Mouse (Mus musculus) heart, embryonic 15.5 days (tissue): ENCODE measurements around the gene Anapc2. TPM values are rescaled to one million over a fixed set of nuclear protein-coding genes. Genes with fewer than 3 reads are reported as not detected.
A peak's percentile ranks its signal among the peaks of the same experiment; 100 is the strongest.

Experiments
- ATAC-seq: fragments of 200-750 bp; cut with Nextera tagmentation; replicated peaks from 2 replicates; pipeline ENCODE4 v1.8.0; 2017; ENCODE audit warnings: low read depth, moderate TSS enrichment; ENCODE audit not compliant: insufficient number of reproducible peaks, insufficient read depth, low FRiP score
- H3K27ac ChIP-seq: fragments of 300-500 bp; sonication (generic); 2 replicates; pipeline ENCODE4 v1.5.1; 2015; ENCODE audit warnings: mild to moderate bottlenecking, inconsistent platforms
- H3K27me3 ChIP-seq: fragments of 300-500 bp; sonication (generic); 2 replicates; pipeline ENCODE4 v1.6.1; 2015; ENCODE audit warnings: inconsistent platforms
- H3K36me3 ChIP-seq: fragments of 300-500 bp; sonication (generic); 2 replicates; pipeline ENCODE4 v1.6.1; 2015; ENCODE audit warnings: mild to moderate bottlenecking, inconsistent platforms
- H3K4me1 ChIP-seq: fragments of 300-500 bp; sonication (generic); replicated peaks from 2 replicates; pipeline ENCODE4 v1.6.1; 2015; ENCODE audit warnings: inconsistent platforms
- H3K4me2 ChIP-seq: fragments of 300-500 bp; sonication (generic); 2 replicates; pipeline ENCODE4 v1.6.1; 2015; ENCODE audit warnings: inconsistent platforms, mild to moderate bottlenecking, moderate library complexity
- H3K4me3 ChIP-seq: fragments of 300-500 bp; sonication (generic); 2 replicates; pipeline ENCODE4 v1.5.1; 2015; ENCODE audit warnings: mild to moderate bottlenecking, inconsistent platforms
- H3K9ac ChIP-seq: fragments of 300-500 bp; sonication (generic); 2 replicates; pipeline ENCODE4 v1.6.1; 2015; ENCODE audit warnings: mild to moderate bottlenecking, inconsistent platforms
- H3K9me3 ChIP-seq: fragments of 300-500 bp; sonication (generic); replicated peaks from 2 replicates; pipeline ENCODE4 v1.6.1; 2016; ENCODE audit warnings: inconsistent platforms
- WGBS: fragments of 180-500 bp; shearing (Covaris S2); methylation state at CpG from one replicate; pipeline ENCODE4 v1.1.7; 2015; ENCODE audit warnings: mixed read lengths; 5-methylcytosine and 5-hydroxymethylcytosine counted together
- polyA plus RNA-seq: library from polyadenylated mRNA; unstranded; fragments of >200 nt; fragmentation: Nextera tagmentation; extraction: Ambion mirVana; gene quantifications from 2 replicates; pipeline ENCODE4 v1.2.1, GENCODE M21; 2015

Anapc2 gene
- polyA plus RNA-seq, 1 experiment from 2014 or later, result 67.5 TPM

DNA sequence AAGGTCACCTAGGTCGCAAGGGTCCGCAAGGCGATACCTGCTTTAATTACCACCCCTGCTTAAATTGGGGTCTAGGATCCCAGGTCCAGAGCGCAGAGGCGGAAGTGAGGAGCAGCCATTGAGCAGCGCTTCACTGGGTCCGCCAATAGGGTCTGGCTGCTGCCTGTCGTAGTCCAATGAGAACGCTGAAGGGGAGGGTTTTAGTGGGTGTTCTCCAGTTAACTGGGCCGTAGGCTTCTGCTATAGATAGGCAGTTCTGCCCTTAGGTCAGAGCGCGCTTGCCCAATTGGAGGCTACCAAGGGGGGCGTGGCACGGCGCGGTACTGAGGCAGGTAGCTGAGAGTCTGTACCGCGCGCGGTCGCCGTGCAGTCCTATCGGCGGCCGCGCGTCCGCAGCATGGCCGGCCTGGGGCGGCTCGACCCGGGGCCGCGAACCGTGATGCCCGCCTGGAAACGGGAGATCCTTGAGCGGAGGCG lies 9.9 kb upstream of the Anapc2 start, which contains the start of gene Tprn:
Gene Tprn (plus strand): TSS at position 328 of the 477 bp plus-strand sequence.
- Histone ChIP-seq H3K4me3 (peak within 1 kb of the TSS; percentile 91), H3K9ac (peak within 1 kb of the TSS; percentile 67), H3K9me3 (no peaks in the 10 kb centered on the region), H3K27me3 (peaks cover 15% of the 10 kb centered on the region), H3K4me1 (peaks cover 46% of the 10 kb centered on the region), H3K27ac (peak within 1 kb of the TSS; percentile 46), H3K36me3 (no peaks in the 10 kb centered on the region), H3K4me2 (peak within 1 kb of the TSS; percentile 100)
- ATAC-seq, result peak; percentile 98
- under 1% methylated on average over 39 of the region's 39 CpGs for WGBS

DNA sequence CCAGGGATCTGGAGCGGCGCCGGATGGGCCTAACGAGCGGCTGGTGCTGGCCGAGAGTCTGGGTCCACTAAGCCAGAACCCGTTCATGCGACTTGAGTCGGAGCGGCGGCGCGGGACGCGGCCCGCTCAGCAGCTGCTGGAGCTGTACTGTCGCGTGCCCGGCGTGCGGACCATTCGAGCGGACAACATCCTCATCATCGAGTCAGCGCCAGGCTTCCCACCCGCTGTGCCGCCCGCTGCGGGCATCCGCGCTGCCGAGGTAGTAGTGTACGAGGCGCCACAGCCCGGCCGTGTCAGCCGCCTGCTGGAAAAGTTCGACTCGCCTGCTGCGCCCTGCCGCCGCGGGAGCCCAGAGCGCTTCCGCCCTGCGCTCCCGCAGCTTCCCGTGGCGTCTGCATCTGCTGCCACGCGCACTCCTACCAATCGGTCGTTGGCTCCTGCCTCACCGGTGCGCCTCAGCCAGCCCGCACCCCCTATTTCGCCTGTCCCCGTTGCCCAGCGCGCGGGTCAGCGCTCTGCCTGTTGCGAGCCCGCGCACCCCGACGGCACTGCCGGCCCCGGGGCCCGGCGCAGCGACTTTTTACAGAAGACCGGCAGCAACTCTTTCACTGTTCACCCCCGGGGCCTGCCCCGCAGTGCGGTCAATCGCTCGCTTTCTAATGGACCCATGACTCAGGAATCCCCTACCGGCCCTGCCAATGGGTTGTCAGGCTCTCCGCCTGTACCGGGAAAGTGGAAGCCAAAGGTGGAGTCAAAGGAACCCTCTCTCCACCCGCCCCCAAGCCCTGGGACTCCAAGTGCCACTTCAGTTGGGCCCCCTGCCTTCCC lies 9.3 kb upstream of the Anapc2 start:
- WGBS, result under 1% methylated on average over 82 of the region's 82 CpGs
- H3K36me3 ChIP-seq, result no peaks in the 10 kb centered on the region
- peak overlapping the region; percentile 44; the same call in 1 of the 2 replicates for H3K27ac ChIP-seq
- peaks cover 15% of the 10 kb centered on the region for H3K27me3 ChIP-seq
- peak overlapping the region; percentile 67 for H3K9ac ChIP-seq
- peak overlapping the region; percentile 100 for H3K4me2 ChIP-seq
- ATAC-seq, result peak; percentile 18
- H3K4me3 ChIP-seq, result peak overlapping the region; percentile 91
- H3K4me1 ChIP-seq, result peaks cover 50% of the 10 kb centered on the region
- no peaks in the 10 kb centered on the region for H3K9me3 ChIP-seq

DNA sequence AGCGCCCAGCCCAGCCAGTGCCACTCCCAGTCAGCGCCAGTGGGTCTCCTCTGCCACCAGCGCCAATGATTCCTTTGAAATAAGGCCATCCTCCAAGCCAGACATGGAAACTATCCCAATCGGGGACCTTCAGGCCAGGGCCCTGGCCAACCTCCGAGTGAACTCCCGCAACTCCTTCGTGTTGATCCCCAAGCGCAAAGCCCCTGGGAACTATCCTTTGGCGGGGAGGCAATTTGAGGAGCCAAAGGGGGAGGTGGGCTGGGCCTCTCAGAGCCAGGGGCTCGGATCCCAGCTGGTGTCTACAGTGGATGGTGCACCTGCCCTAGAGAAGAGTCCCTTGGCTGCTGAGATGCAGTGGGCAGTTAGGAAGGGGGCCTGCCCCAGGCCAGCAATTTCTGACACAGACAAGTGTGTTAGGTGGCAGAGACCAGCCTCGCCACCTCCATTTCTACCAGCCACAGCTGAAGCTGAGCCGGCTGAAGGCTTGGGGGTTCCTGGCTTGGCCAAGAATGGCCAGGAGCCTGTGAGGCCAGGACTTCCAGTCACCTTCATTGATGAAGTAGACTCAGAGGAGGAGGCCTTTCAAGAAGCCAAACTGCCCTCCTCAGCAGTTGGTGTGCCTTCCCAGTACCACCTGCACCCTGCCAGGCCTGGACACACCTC lies 8.5 kb upstream of the Anapc2 start:
- WGBS, result 20% methylated on average over 12 of the region's 12 CpGs
- no peak for ATAC-seq
- H3K4me1 ChIP-seq, result peaks cover 50% of the 10 kb centered on the region
- H3K27ac ChIP-seq, result no peak overlapping the region
- H3K36me3 ChIP-seq, result no peaks in the 10 kb centered on the region
- H3K9ac ChIP-seq, result peak overlapping the region; percentile 67
- peak overlapping the region; percentile 100 for H3K4me2 ChIP-seq
- peaks cover 15% of the 10 kb centered on the region for H3K27me3 ChIP-seq
- H3K4me3 ChIP-seq, result peak overlapping the region; percentile 91
- H3K9me3 ChIP-seq, result no peaks in the 10 kb centered on the region

DNA sequence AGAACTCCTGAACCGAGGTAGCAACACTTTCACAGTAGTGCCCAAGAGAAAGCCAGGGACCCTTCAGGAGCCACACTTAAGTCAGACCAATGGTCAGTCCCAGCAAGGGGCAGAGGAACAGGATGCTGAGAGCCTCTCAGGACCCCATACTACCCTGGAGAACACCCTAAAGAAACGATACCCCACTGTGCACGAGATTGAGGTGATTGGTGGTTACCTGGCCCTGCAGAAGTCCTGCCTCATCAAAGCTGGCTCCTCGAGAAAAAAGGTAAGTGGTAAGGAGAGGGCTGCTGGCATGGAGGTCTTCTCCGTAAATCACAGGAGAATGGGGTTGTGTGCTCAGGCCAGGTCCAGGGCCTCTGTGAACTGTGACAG lies 8.0 kb upstream of the Anapc2 start:
- H3K9ac ChIP-seq, result peak overlapping the region; percentile 67; the same call in 1 of the 2 replicates
- peaks cover 50% of the 10 kb centered on the region for H3K4me1 ChIP-seq

DNA sequence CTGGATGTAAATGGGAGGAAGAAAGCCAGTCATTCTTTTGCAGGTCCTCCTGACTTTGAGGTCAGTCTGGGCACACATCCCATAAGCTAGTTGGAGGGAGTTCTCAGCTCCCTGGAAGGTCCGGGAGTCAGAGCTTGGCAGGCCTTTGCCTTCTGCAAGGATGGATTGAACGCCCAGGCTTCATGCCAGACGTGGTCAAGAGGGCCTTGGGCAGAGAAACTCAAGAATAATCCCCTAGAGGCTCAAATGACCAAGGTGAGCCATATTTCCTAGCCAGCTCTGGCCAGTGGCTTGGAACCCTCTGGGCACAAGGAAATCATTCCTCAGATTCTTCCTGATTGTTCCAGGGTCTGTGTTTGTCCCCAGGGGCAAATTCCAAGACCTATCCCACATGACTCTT lies 7.4 kb upstream of the Anapc2 start:
- H3K36me3 ChIP-seq, result peaks cover 7% of the 10 kb centered on the region; the same call in 1 of the 2 replicates
- no peak overlapping the region for H3K27ac ChIP-seq
- no peak overlapping the region for H3K4me3 ChIP-seq
- no peaks in the 10 kb centered on the region for H3K9me3 ChIP-seq
- no peak overlapping the region for H3K9ac ChIP-seq
- ATAC-seq, result no peak
- H3K4me2 ChIP-seq, result no peak overlapping the region
- H3K4me1 ChIP-seq, result peaks cover 50% of the 10 kb centered on the region
- peaks cover 15% of the 10 kb centered on the region for H3K27me3 ChIP-seq
- WGBS, result 63% methylated on average over 3 of the region's 3 CpGs

More for the DNA sequence above, 8.0 kb upstream of the Anapc2 start:
- Histone ChIP-seq H3K27ac (no peak overlapping the region), H3K4me3 (no peak overlapping the region), H3K36me3 (peaks cover 1% of the 10 kb centered on the region; the same call in 1 of the 2 replicates), H3K27me3 (peaks cover 15% of the 10 kb centered on the region), H3K9me3 (no peaks in the 10 kb centered on the region), H3K4me2 (peak overlapping the region; percentile 100)
- WGBS, result 75% methylated on average over 5 of the region's 5 CpGs
- no peak for ATAC-seq

DNA sequence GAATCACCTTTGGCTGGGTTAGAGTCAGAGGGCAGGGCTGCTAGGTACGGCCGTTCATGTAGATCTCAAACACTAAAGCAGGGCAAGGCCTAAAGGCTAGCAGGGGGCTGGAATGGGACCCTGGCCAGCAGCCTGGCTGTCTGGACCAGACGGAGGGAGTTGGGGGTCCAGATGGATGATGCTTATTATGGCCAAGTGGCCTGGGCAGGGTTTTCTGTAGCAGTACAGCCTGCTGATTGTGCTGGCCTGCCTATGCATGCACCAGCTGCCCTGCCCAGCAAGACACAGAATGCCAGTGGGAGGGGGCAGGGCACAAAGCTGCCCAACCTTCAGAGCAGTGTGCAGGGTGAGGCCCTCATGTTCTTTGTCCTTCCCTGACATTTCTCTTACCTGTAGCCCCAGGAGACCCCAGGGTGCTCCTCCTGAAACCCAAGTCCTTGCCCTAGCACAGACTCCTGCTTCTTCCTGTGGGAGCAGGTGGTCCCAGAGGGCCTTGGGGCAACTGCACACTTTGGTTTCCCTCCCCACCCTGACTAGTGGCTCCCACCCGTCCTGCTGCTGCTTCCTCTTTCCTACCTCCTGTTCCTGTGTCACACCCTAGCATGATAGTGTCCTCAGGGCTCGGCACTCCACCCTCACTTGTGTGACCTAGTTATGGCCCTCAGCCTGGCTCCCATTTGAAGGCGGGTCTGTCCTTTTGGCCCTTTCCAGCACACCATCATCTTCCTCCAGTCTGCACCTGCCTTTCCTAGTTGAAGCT lies 6.2 kb upstream of the Anapc2 start:
- Histone ChIP-seq H3K36me3 (peaks cover 16% of the 10 kb centered on the region; the same call in 1 of the 2 replicates), H3K4me3 (no peak overlapping the region), H3K4me2 (peak overlapping the region; percentile 31), H3K27me3 (peaks cover 15% of the 10 kb centered on the region), H3K9me3 (no peaks in the 10 kb centered on the region), H3K27ac (no peak overlapping the region), H3K4me1 (peaks cover 55% of the 10 kb centered on the region), H3K9ac (no peak overlapping the region)
- no peak for ATAC-seq
- 56% methylated on average over 6 of the region's 6 CpGs for WGBS

DNA sequence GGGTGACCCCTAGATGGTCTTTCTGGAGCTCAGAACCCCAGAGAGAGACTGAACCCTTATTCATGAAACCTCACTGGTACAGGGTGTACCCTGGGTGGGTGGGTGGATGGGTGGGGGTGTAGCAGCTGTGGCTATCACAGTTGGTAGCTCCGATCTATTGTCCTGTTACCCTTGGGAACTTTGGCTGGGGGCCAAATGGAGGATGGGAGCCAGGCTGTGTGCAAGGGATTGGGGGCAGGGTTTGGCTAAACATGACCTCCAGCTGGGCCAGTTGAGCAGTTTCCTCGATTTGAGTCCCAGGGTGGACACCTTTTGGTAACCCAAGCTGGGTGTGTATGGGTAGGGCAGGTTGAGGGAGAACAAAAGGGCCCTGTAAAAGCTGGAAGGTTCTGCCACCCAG lies 5.6 kb upstream of the Anapc2 start:
- no peak overlapping the region for H3K4me3 ChIP-seq
- no peaks in the 10 kb centered on the region for H3K9me3 ChIP-seq
- WGBS, result 26% methylated on average over 2 of the region's 2 CpGs
- peaks cover 15% of the 10 kb centered on the region for H3K27me3 ChIP-seq
- no peak for ATAC-seq
- H3K9ac ChIP-seq, result no peak overlapping the region
- no peak overlapping the region for H3K27ac ChIP-seq
- H3K4me1 ChIP-seq, result peaks cover 61% of the 10 kb centered on the region
- 0 out of 2 replicates have a peak overlapping the region, but pooled peaks have one; percentile 31 for H3K4me2 ChIP-seq
- H3K36me3 ChIP-seq, result peaks cover 16% of the 10 kb centered on the region; the same call in 1 of the 2 replicates

DNA sequence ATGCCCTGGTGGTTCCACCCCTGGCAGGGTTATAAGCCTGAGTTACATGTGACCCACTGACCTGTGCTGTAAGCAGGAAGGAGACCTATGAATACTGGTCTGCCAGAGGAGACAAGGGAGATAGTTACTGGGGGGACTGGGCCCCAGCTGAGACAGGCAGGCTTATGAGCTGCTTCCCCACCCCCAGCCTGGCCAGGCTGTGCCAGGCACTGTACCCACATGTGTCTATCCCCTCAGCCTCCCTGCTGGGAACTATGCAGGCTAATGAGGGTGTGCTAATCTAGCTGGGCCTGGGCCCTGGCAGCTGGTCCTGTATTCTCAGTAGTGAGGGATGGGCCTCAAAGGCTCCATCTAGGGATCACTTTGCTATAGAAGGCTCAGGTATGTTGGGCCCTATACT lies 5.0 kb upstream of the Anapc2 start:
- Histone ChIP-seq H3K27me3 (peaks cover 15% of the 10 kb centered on the region), H3K9me3 (no peaks in the 10 kb centered on the region), H3K4me2 (no peak overlapping the region), H3K4me3 (no peak overlapping the region), H3K36me3 (peaks cover 16% of the 10 kb centered on the region; the same call in 1 of the 2 replicates), H3K4me1 (peaks cover 58% of the 10 kb centered on the region), H3K27ac (no peak overlapping the region), H3K9ac (peak overlapping the region; percentile 11; the same call in 1 of the 2 replicates)
- no peak for ATAC-seq

DNA sequence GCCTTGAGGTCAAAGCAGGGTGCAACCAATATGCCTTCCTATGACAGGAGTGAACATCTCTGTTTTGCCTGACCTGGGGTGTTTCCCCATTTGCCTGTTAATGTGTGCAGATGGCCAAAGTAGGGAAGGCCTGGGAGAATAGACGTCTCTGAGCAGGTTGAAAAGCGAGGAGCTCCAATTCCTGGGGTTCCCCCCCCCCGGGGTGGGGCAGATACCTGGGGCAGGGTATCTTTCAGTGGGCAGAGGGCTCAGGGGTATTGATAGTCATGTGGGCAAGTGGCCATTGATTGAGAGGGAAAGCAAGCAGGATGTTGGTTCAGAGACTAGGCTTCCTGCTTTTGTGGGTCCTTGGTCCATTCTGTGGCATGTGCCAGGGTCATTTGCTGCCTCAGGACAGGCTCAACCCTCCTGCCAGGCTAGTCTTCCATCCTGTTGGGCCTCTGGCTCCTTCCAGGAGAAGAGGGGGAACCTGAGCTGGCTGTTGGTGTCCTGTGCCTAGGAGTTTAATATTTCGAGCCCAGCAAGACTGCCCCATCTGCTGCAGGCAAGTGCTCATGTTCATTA lies 4.5 kb upstream of the Anapc2 start:
- Histone ChIP-seq H3K4me3 (no peak overlapping the region), H3K9ac (peak overlapping the region; percentile 11; the same call in 1 of the 2 replicates), H3K27ac (no peak overlapping the region), H3K27me3 (peaks cover 15% of the 10 kb centered on the region), H3K36me3 (peaks cover 16% of the 10 kb centered on the region; the same call in 1 of the 2 replicates), H3K9me3 (no peaks in the 10 kb centered on the region), H3K4me2 (no peak overlapping the region), H3K4me1 (peaks cover 57% of the 10 kb centered on the region)
- no peak for ATAC-seq
- 74% methylated on average over 4 of the region's 4 CpGs for WGBS

DNA sequence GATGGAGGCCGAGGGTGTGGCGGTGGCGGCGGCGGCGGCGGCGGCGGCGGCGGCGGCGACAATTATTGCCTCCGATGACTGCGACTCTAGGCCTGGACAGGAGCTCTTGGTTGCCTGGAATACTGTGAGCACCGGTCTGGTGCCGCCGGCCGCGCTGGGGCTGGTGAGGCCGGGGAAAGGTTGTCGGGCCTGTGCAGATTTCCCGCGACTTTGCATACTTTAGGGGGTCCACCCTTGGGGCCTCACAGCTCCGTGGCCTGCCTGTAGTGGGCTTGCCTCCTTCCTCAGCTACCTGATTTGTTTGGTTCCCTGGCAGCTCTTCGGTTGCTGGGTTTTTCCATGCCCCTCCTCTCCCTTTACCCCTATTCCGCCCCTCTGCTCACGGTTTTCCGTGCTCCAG lies 237 bp downstream of the Anapc2 start:
- no peaks in the 10 kb centered on the region for H3K9me3 ChIP-seq
- H3K4me2 ChIP-seq, result peak overlapping the region; percentile 92
- H3K4me1 ChIP-seq, result peaks cover 24% of the 10 kb centered on the region
- WGBS, result under 1% methylated on average over 29 of the region's 29 CpGs
- ATAC-seq, result peak; percentile 30
- no peaks in the 10 kb centered on the region for H3K27me3 ChIP-seq
- peak overlapping the region; percentile 96 for H3K4me3 ChIP-seq
- peak overlapping the region; percentile 75 for H3K9ac ChIP-seq
- peak overlapping the region; percentile 92 for H3K27ac ChIP-seq
- H3K36me3 ChIP-seq, result peaks cover 56% of the 10 kb centered on the region
